Mouse (Mus musculus): ENCODE measurements around the gene Fgf11.

GRCm38 (mm10) chr11:69774961-69775360, 26.7 kb downstream of the Fgf11 start:
- TF ChIP-seq CTCF (conservative IDR thresholded peaks at IDR 0.05; ENCODE audit: low read length) (no peak), POU5F1 (IDR thresholded peaks at IDR 0.05; ENCODE audit: borderline replicate concordance, low read length) (no peak), NANOG (IDR thresholded peaks at IDR 0.05; ENCODE audit: borderline replicate concordance, low read length) (no peak)

Measured in E14TG2a.4 (cell line).